In the genomic region with DNA sequence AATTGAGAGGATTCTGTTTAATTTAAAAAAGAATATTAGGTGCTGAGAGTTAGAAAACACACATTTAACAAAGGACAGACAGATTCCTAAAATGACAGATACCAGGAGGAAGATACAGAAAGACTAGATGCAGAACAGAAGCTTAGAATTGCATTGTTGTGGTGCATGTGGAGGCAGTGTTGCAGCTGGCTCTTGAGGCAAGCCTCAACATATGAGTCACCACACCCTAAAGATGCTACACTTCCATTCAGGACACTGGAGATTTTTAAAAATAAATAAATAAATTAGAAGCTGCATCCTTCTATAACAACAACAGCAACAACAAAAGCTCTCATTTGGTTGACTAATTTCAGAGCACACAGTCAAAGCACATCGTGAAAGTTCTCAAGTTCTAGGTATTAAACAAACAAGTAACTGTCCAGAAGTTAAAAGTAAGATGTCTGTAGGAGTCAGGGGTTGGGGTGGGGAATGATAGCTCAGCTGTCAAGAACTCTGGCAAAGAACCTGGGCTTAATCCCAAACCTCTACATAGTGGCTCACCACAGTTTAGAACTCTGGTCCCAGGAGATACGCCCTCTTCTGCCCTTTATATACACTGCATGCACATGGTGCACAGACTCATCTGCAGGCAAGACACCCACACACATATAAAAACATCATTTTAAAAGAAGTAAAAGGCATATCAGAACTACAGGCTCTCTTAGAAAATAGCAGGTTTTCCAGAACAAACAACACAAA, we compare ENCODE assay signal across 24 mouse cellular contexts. TPM values are rescaled to one million over a fixed set of nuclear protein-coding genes. Genes with fewer than 3 reads are reported as not detected.
DNase-seq lines count a peak whose midpoint lies in the region; ATAC-seq and TF ChIP-seq lines count a peak whose summit lies in the region.
"Had no signal": no experiment of that assay in that cellular context is flagged by ENCODE, and none has a peak within 500 bp of the region (broad histone marks: within the 10 kb centered on the region; RNA-seq: fewer than 3 reads in every experiment).

No protein-coding gene starts in this region.

- TF ChIP-seq POLR2A in myocyte (IDR thresholded peaks at IDR 0.05; ENCODE audit: insufficient read length, low read depth) = no peak

- no peak overlapping the region for H3ac ChIP-seq in myocyte (ENCODE audit: control insufficient read depth, insufficient read length)

- peaks cover under 1% of the 10 kb centered on the region; the same call in 1 of the 2 replicates for H3K27me3 ChIP-seq in erythroblast, embryonic 14.5 days (ENCODE audit: control insufficient read depth)
- no peaks in the 10 kb centered on the region for H3K27me3 ChIP-seq in myocyte (ENCODE audit: control insufficient read depth, insufficient read depth, insufficient read length)
- H3K27me3 ChIP-seq: forebrain, embryonic 12.5 days; forebrain, embryonic 15.5 days; heart, embryonic 13.5 days had no signal

- H3K4me2 ChIP-seq in myocyte (ENCODE audit: low read depth) = no peak overlapping the region
- H3K4me2 ChIP-seq: forebrain, embryonic 12.5 days; forebrain, embryonic 15.5 days; heart, embryonic 13.5 days; hindbrain, embryonic 14.5 days had no signal

- H3K36me3 ChIP-seq in erythroblast, embryonic 14.5 days (ENCODE audit: control insufficient read depth) = peaks cover 59% of the 10 kb centered on the region
- no peaks in the 10 kb centered on the region for H3K36me3 ChIP-seq in myocyte (ENCODE audit: control insufficient read depth, insufficient read depth)
- H3K36me3 ChIP-seq: forebrain, embryonic 12.5 days; forebrain, embryonic 15.5 days had no signal

- peak overlapping the region; percentile 26 for H3K4me3 ChIP-seq in erythroblast, embryonic 14.5 days (replicated peaks)
- no peak overlapping the region for H3K4me3 ChIP-seq in myocyte
- H3K4me3 ChIP-seq: forebrain, embryonic 12.5 days; forebrain, embryonic 15.5 days; heart, embryonic 13.5 days had no signal

- no peak for ATAC-seq in erythroblast, adult 5-6 weeks (replicated peaks; ENCODE audit: low FRiP score, poor library complexity, severe bottlenecking)
- no peak for ATAC-seq in cerebellum, adult (ENCODE audit: insufficient number of reproducible peaks, low FRiP score, low TSS enrichment)
- ATAC-seq: CD4-positive, CD25-positive, alpha-beta regulatory T cell, adult 4 months; forebrain, embryonic 15.5 days; hindbrain, postnatal 0 days; inflammation-experienced regulatory T-cells, adult 6 months had no signal

- peaks cover 7% of the 10 kb centered on the region for H3K79me2 ChIP-seq in myocyte (ENCODE audit: control insufficient read depth, insufficient read depth)

- DNase-seq in 3T3-L1 (ENCODE audit: low read depth, low spot score) (peak; percentile 86), NIH3T3 (ENCODE audit: low read depth) (peak; percentile 55)
- DNase-seq in lung, postnatal 25 days (ENCODE audit: low spot score) = no peak
- DNase-seq: adrenal gland, postnatal 10 days; B cell, adult 2 months; cerebellum, adult 11-12 months; cerebellum, adult 8-10 months; cerebellum, postnatal 14 days; gastrocnemius, postnatal 25 days; heart, adult 18-20 months; heart, postnatal 14 days; heart, postnatal 4 days; kidney, adult 11 months had no signal

- H3K4me1 ChIP-seq in erythroblast, embryonic 14.5 days (ENCODE audit: control insufficient read depth) = peaks cover 56% of the 10 kb centered on the region
- H3K4me1 ChIP-seq: forebrain, embryonic 12.5 days had no signal

- H3K9me3 ChIP-seq in erythroblast, embryonic 14.5 days (ENCODE audit: control insufficient read depth, low read length) = peaks cover 3% of the 10 kb centered on the region
- H3K9me3 ChIP-seq: forebrain, embryonic 15.5 days; heart, embryonic 13.5 days had no signal

TF ChIP-seq in myocyte, 11 proteins besides CTCF, POLR2A, EP300 and RAD21:
- TF ChIP-seq MYOG (IDR thresholded peaks at IDR 0.05; ENCODE audit: control insufficient read depth in 1 of 3, insufficient read depth in 1 of 3, insufficient read length in 2 of 3, low read depth in 2 of 3) (peak in 1 of 3 experiments; percentile 34), CEBPB (IDR thresholded peaks at IDR 0.05; ENCODE audit: insufficient read depth, poor library complexity, severe bottlenecking) (no peak), USF1 (IDR thresholded peaks at IDR 0.05; ENCODE audit: low read depth) (no peak), TCF12 (IDR thresholded peaks at IDR 0.05; ENCODE audit: insufficient read depth, poor library complexity, severe bottlenecking) (no peak), POLR2AphosphoS2 (IDR thresholded peaks at IDR 0.05; ENCODE audit: insufficient read length, low read depth) (no peak), E2F4 (IDR thresholded peaks at IDR 0.05; ENCODE audit: insufficient read depth) (no peak), MYOD1 (IDR thresholded peaks at IDR 0.05; ENCODE audit: control insufficient read depth in 1 of 3, insufficient read length in 2 of 3, low read depth in 2 of 3) (peak in 2 of 3 experiments; percentile 51 to 68), SRF (IDR thresholded peaks at IDR 0.05; ENCODE audit: control insufficient read depth, insufficient read length, low read depth) (no peak), TCF3 (IDR thresholded peaks at IDR 0.05; ENCODE audit: insufficient read length, low read depth) (no peak)

RNA-seq across cellular contexts. Expression of gene Ncoa7, which starts 3.2 kb away (rescaled TPM):
- 2.8 and 4.3 TPM in 2 replicates for polyA plus RNA-seq in erythroblast, embryonic 14.5 days (2012)
- total RNA-seq in erythroblast, adult 5-6 weeks (2015; ENCODE audit: low replicate concordance) = 129 and 168 TPM in 2 replicates
- 257 and 280 TPM in 2 replicates for total RNA-seq in erythroblast, adult 5-6 weeks (2017; ENCODE audit: low replicate concordance)
- polyA plus RNA-seq in myocyte (2012; fragmentation: generic; extraction: Trizol) = 2.7 TPM

RNA-seq across cellular contexts. Expression of gene Hey2, which starts 42.7 kb away (rescaled TPM):
- 0.07 and 0.10 TPM in 2 replicates for polyA plus RNA-seq in erythroblast, embryonic 14.5 days (2012)
- total RNA-seq in erythroblast, adult 5-6 weeks (2015; ENCODE audit: low replicate concordance) = not detected in 2 replicates
- not detected in 2 replicates for total RNA-seq in erythroblast, adult 5-6 weeks (2017; ENCODE audit: low replicate concordance)
- polyA plus RNA-seq in myocyte (2012; fragmentation: generic; extraction: Trizol) = 0.02 TPM
